Mouse (Mus musculus) stomach, embryonic 16.5 days (tissue): ENCODE results near the gene Tspan5. TPM values are rescaled to one million over a fixed set of nuclear protein-coding genes. Genes with fewer than 3 reads are reported as not detected.

Experiments used
- ATAC-seq: fragments of 200-750 bp; cut with Nextera tagmentation; 2 replicates; pipeline ENCODE4 v1.8.0; 2017; ENCODE audit warnings: moderate number of reproducible peaks, moderate TSS enrichment; ENCODE audit not compliant: insufficient read depth, low FRiP score
- H3K27ac ChIP-seq: fragments of 300-500 bp; sonication (generic); 2 replicates; pipeline ENCODE4 v1.5.1; 2014; ENCODE audit warnings: low read length
- H3K27me3 ChIP-seq: fragments of 300-500 bp; sonication (generic); 2 replicates; pipeline ENCODE4 v1.6.1; 2014; ENCODE audit warnings: low read length, control low read depth, mixed read lengths; ENCODE audit not compliant: control insufficient read depth, insufficient read depth
- H3K36me3 ChIP-seq: fragments of 300-500 bp; sonication (generic); 2 replicates; pipeline ENCODE4 v1.6.1; 2014; ENCODE audit warnings: low read length; ENCODE audit not compliant: control insufficient read depth, insufficient read depth
- H3K4me1 ChIP-seq: fragments of 300-500 bp; sonication (generic); 2 replicates; pipeline ENCODE4 v1.6.1; 2014; ENCODE audit warnings: low read length, control low read depth, mixed read lengths; ENCODE audit not compliant: control insufficient read depth, insufficient read depth
- H3K4me2 ChIP-seq: fragments of 300-500 bp; sonication (generic); 2 replicates; pipeline ENCODE4 v1.6.1; 2014; ENCODE audit warnings: low read depth, low read length, mixed read lengths
- H3K4me3 ChIP-seq: fragments of 300-500 bp; sonication (generic); replicated peaks from 2 replicates; pipeline ENCODE4 v1.5.1; 2014; ENCODE audit warnings: mild to moderate bottlenecking, low read length
- H3K9ac ChIP-seq: fragments of 300-500 bp; sonication (generic); 2 replicates; pipeline ENCODE4 v1.6.1; 2014; ENCODE audit warnings: low read length
- H3K9me3 ChIP-seq: fragments of 300-500 bp; sonication (generic); replicated peaks from 2 replicates; pipeline ENCODE4 v1.6.1; 2016; ENCODE audit warnings: low read length, control low read depth; ENCODE audit not compliant: control insufficient read depth
- WGBS: fragments of 180-500 bp; shearing (Covaris S2); extraction: QIAGEN DNeasy Blood & Tissue Kit; methylation state at CpG from one replicate; pipeline ENCODE4 v1.1.7; 2014; 5-methylcytosine and 5-hydroxymethylcytosine counted together
- polyA plus RNA-seq: library from polyadenylated mRNA; unstranded; fragments of >200 nt; fragmentation: Nextera tagmentation; extraction: Ambion mirVana; gene quantifications from 2 replicates; pipeline ENCODE4 v1.2.1, GENCODE M21; 2015

Gene Tspan5
- polyA plus RNA-seq = 31.1 and 33.7 TPM in 2 replicates

GRCm38 (mm10) chr3:138741649-138742565, at the start of gene Tspan5:
Gene Tspan5, plus strand, starts transcription at chr3:138742195.
- WGBS = under 1% methylated on average over 84 of the region's 100 CpGs
- Histone ChIP-seq H3K9me3 (no peaks in the 10 kb centered on the region), H3K27me3 (no peaks in the 10 kb centered on the region), H3K36me3 (no peaks in the 10 kb centered on the region), H3K4me2 (peak within 1 kb of the TSS; percentile 98), H3K9ac (peak within 1 kb of the TSS; percentile 90), H3K4me1 (peaks cover 4% of the 10 kb centered on the region), H3K27ac (peak within 1 kb of the TSS; percentile 77), H3K4me3 (peak within 1 kb of the TSS; percentile 82)
- peak; percentile 90 for ATAC-seq

GRCm38 (mm10) chr3:138692302-138692701, 49.7 kb upstream of the Tspan5 start:
- Histone ChIP-seq H3K9ac (no peak overlapping the region), H3K9me3 (no peaks in the 10 kb centered on the region), H3K36me3 (no peaks in the 10 kb centered on the region), H3K27ac (no peak overlapping the region), H3K4me1 (no peaks in the 10 kb centered on the region), H3K27me3 (no peaks in the 10 kb centered on the region), H3K4me2 (no peak overlapping the region), H3K4me3 (no peak overlapping the region)
- no peak for ATAC-seq
- WGBS = 46% methylated on average over 1 of the region's 1 CpGs

DNA sequence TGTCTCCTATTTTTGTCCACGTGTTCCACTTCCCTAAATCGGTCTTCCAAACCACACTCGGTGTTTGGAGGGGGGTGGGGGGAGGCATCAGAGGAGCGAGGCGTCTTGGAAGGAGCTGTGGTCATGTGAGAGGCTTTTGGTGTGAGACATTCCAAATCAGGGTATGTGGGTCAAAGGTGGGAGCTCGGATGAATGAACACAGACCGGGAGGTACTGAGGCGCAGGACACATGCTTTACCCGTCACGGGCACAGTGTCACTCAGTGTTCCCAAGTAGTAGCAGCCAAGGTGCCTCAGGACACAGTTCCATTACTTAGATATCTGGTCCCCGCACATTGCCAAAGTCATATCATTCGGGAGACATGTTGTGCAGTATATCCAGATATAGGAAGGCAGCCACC, 38.6 kb upstream of the Tspan5 start:
- WGBS = 85% methylated on average over 12 of the region's 12 CpGs
- no peaks in the 10 kb centered on the region for H3K4me1 ChIP-seq
- no peak for ATAC-seq

DNA sequence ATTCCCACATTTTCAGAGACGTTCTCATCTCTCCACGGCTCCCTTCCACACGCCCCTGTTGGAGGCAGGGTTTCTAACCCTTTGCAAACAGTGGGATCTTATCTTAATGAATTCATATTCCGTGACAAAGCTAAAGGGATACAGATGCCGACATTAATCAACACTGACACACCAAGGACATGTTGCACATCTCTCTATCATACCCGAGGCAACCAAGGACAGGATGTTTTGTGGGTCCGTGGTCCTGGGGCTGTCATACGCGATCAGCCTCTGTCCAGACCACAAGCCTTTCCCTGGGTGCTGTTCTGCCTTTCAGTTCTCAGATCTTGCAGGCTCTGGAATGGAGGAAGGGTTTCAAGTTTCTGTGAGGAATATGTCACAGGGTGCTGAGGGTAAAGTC, 37.5 kb upstream of the Tspan5 start:
- no peak overlapping the region for H3K4me2 ChIP-seq
- WGBS = 65% methylated on average over 9 of the region's 9 CpGs
- H3K36me3 ChIP-seq = no peaks in the 10 kb centered on the region
- no peak overlapping the region for H3K4me3 ChIP-seq
- H3K9me3 ChIP-seq = no peaks in the 10 kb centered on the region
- no peaks in the 10 kb centered on the region for H3K4me1 ChIP-seq
- H3K9ac ChIP-seq = no peak overlapping the region
- H3K27ac ChIP-seq = no peak overlapping the region
- ATAC-seq = no peak
- H3K27me3 ChIP-seq = no peaks in the 10 kb centered on the region

More for the DNA sequence above, 38.6 kb upstream of the Tspan5 start:
- Histone ChIP-seq H3K27me3 (no peaks in the 10 kb centered on the region), H3K4me2 (no peak overlapping the region), H3K4me3 (no peak overlapping the region), H3K27ac (no peak overlapping the region), H3K9ac (no peak overlapping the region), H3K36me3 (no peaks in the 10 kb centered on the region), H3K9me3 (no peaks in the 10 kb centered on the region)

GRCm38 (mm10) chr3:138705875-138706274, 36.1 kb upstream of the Tspan5 start:
- Histone ChIP-seq H3K9ac (no peak overlapping the region), H3K4me2 (no peak overlapping the region), H3K27me3 (no peaks in the 10 kb centered on the region), H3K9me3 (no peaks in the 10 kb centered on the region), H3K4me3 (no peak overlapping the region), H3K36me3 (no peaks in the 10 kb centered on the region), H3K27ac (no peak overlapping the region), H3K4me1 (no peaks in the 10 kb centered on the region)
- whole genome bisulfite sequencing = 73% methylated on average over 14 of the region's 14 CpGs
- ATAC-seq = no peak

- H3K9ac ChIP-seq = no peak overlapping the region
- H3K27ac ChIP-seq = no peak overlapping the region
- ATAC-seq = no peak
- 71% methylated on average over 5 of the region's 5 CpGs for WGBS
- H3K4me1 ChIP-seq = no peaks in the 10 kb centered on the region
- no peak overlapping the region for H3K4me3 ChIP-seq
- H3K27me3 ChIP-seq = no peaks in the 10 kb centered on the region
- no peaks in the 10 kb centered on the region for H3K36me3 ChIP-seq
- no peaks in the 10 kb centered on the region for H3K9me3 ChIP-seq
- no peak overlapping the region for H3K4me2 ChIP-seq
These were observed 32.8 kb upstream of the Tspan5 start for GRCm38 (mm10) chr3:138709183-138709582.

- H3K27ac ChIP-seq = no peak overlapping the region
- H3K36me3 ChIP-seq = no peaks in the 10 kb centered on the region
- H3K4me3 ChIP-seq = no peak overlapping the region
- H3K27me3 ChIP-seq = no peaks in the 10 kb centered on the region
- no peak for ATAC-seq
- peaks cover 7% of the 10 kb centered on the region; the same call in 1 of the 2 replicates for H3K4me1 ChIP-seq
- H3K4me2 ChIP-seq = no peak overlapping the region
- no peaks in the 10 kb centered on the region for H3K9me3 ChIP-seq
- 85% methylated on average over 4 of the region's 4 CpGs for WGBS
- no peak overlapping the region for H3K9ac ChIP-seq
These were observed 30.0 kb upstream of the Tspan5 start for GRCm38 (mm10) chr3:138711971-138712370.

GRCm38 (mm10) chr3:138712452-138713140, 29.4 kb upstream of the Tspan5 start:
- Histone ChIP-seq H3K27me3 (no peaks in the 10 kb centered on the region), H3K36me3 (no peaks in the 10 kb centered on the region), H3K4me1 (peaks cover 7% of the 10 kb centered on the region; the same call in 1 of the 2 replicates), H3K9ac (no peak overlapping the region), H3K9me3 (no peaks in the 10 kb centered on the region), H3K4me3 (no peak overlapping the region), H3K27ac (no peak overlapping the region), H3K4me2 (no peak overlapping the region)
- WGBS = 78% methylated on average over 11 of the region's 11 CpGs
- no peak for ATAC-seq

DNA sequence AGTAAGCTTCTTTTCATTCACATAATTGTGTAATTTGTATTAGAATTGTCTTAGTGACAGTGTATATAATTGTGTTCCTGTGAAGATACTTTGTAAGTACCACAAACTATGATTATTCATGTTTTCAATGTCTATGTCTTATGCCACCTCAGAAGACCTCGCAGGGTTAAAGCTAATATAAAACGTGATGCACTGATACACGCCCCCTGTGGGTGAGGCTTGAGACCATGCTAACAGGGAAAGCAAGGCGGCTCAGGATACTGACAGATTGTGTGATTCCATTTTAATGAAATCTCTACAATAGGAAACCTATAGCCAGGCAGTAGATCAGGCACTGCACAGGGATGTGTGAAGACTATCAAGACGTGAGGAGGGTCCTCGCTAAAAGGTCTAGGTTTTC, 28.9 kb upstream of the Tspan5 start:
- no peak overlapping the region for H3K4me3 ChIP-seq
- no peak overlapping the region for H3K9ac ChIP-seq
- 56% methylated on average over 6 of the region's 6 CpGs for WGBS
- H3K4me2 ChIP-seq = no peak overlapping the region
- no peak overlapping the region for H3K27ac ChIP-seq
- no peaks in the 10 kb centered on the region for H3K36me3 ChIP-seq
- ATAC-seq = no peak
- H3K9me3 ChIP-seq = no peaks in the 10 kb centered on the region
- peaks cover 7% of the 10 kb centered on the region; the same call in 1 of the 2 replicates for H3K4me1 ChIP-seq
- H3K27me3 ChIP-seq = no peaks in the 10 kb centered on the region
